Mouse (Mus musculus) midbrain, embryonic 16.5 days (tissue): ENCODE measurements at regions not wholly inside any gene's neighbourhood (a gene's known extent, or its start where the extent isn't known, plus 50 kb on each side); places are given as distances from the start of the nearest gene placed in this dataset.

Experiments used
- ATAC-seq: fragments of 200-750 bp; cut with Nextera tagmentation; 2 replicates; pipeline ENCODE4 v1.8.0; 2017; ENCODE audit warnings: moderate TSS enrichment
- H3K27ac ChIP-seq: fragments of 300-500 bp; sonication (generic); 2 replicates; pipeline ENCODE4 v1.5.1; 2014; ENCODE audit warnings: mild to moderate bottlenecking, low read length, mixed read lengths
- H3K27me3 ChIP-seq: fragments of 300-500 bp; sonication (generic); 2 replicates; pipeline ENCODE4 v1.6.1; 2014; ENCODE audit warnings: low read depth, low read length, mixed read lengths; ENCODE audit not compliant: control insufficient read depth, insufficient read depth
- H3K36me3 ChIP-seq: fragments of 300-500 bp; sonication (generic); 2 replicates; pipeline ENCODE4 v1.6.1; 2014; ENCODE audit warnings: mild to moderate bottlenecking, low read length, moderate library complexity, mixed read lengths; ENCODE audit not compliant: control insufficient read depth, insufficient read depth
- H3K4me1 ChIP-seq: fragments of 300-500 bp; sonication (generic); 2 replicates; pipeline ENCODE4 v1.6.1; 2014; ENCODE audit warnings: mild to moderate bottlenecking, low read length, mixed read lengths; ENCODE audit not compliant: control insufficient read depth, insufficient read depth
- H3K4me2 ChIP-seq: fragments of 300-500 bp; sonication (generic); 2 replicates; pipeline ENCODE4 v1.6.1; 2014; ENCODE audit warnings: mild to moderate bottlenecking, low read length, mixed read lengths
- H3K4me3 ChIP-seq: fragments of 300-500 bp; sonication (generic); 2 replicates; pipeline ENCODE4 v1.5.1; 2014; ENCODE audit warnings: low read depth, mild to moderate bottlenecking, low read length, moderate library complexity, mixed read lengths
- H3K9ac ChIP-seq: fragments of 300-500 bp; sonication (generic); 2 replicates; pipeline ENCODE4 v1.6.1; 2014; ENCODE audit warnings: low read depth, low read length, mixed read lengths
- H3K9me3 ChIP-seq: fragments of 300-500 bp; sonication (generic); replicated peaks from 2 replicates; pipeline ENCODE4 v1.6.1; 2014; ENCODE audit warnings: mild to moderate bottlenecking, low read length, mixed read lengths; ENCODE audit not compliant: control insufficient read depth, poor library complexity, severe bottlenecking
- WGBS: fragments of 180-500 bp; shearing (Covaris S2); extraction: QIAGEN DNeasy Blood & Tissue Kit; methylation state at CpG from one replicate; pipeline ENCODE4 v1.1.7; 2014; 5-methylcytosine and 5-hydroxymethylcytosine counted together

- Histone ChIP-seq H3K4me2 (no peak overlapping the region), H3K4me1 (no peaks in the 10 kb centered on the region), H3K9ac (no peak overlapping the region), H3K4me3 (no peak overlapping the region), H3K27me3 (no peaks in the 10 kb centered on the region), H3K9me3 (no peaks in the 10 kb centered on the region), H3K36me3 (no peaks in the 10 kb centered on the region), H3K27ac (no peak overlapping the region)
- 83% methylated on average over 8 of the region's 8 CpGs for WGBS
- no peak for ATAC-seq
Observed at GRCm38 (mm10) chr3:147287503-147287902, 435.3 kb downstream of the Ttll7 start.

DNA sequence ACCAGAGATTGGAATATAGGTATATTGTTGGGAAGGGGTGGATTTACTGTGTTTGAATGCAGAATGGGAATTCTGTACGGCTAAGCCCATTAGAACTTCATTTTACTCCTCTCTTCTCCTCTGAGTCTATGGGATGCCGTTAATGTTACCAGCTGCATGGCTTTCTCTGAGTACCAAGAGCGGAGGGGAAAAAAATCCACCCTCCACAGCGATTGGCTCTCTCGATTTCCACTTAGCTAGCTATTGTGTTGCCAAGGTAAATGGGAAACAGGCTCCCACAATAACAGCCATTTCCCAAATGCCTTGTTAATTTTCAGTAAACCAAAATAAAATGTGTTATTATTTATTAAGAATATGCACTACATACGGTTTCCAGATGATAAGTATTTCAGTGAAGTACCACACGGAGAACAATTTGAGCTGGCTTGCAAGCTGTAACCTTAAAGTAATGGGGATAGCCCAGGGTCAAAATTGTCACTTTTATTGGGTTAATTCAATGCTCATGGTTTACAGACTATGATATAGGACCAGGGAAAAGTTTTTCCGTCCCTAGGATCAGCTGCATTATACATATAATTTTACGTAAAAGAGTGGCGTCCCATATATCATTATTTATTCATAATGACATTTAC, 439.6 kb downstream of the Ttll7 start:
- Histone ChIP-seq H3K27me3 (no peaks in the 10 kb centered on the region), H3K4me1 (no peaks in the 10 kb centered on the region), H3K36me3 (no peaks in the 10 kb centered on the region), H3K9ac (no peak overlapping the region), H3K9me3 (no peaks in the 10 kb centered on the region), H3K4me2 (no peak overlapping the region), H3K4me3 (no peak overlapping the region), H3K27ac (no peak overlapping the region)
- 87% methylated on average over 10 of the region's 10 CpGs for WGBS
- ATAC-seq = no peak

- Histone ChIP-seq H3K9ac (no peak overlapping the region), H3K27me3 (no peaks in the 10 kb centered on the region), H3K4me2 (no peak overlapping the region), H3K36me3 (no peaks in the 10 kb centered on the region), H3K4me1 (peaks cover 5% of the 10 kb centered on the region; the same call in 1 of the 2 replicates), H3K9me3 (no peaks in the 10 kb centered on the region), H3K4me3 (no peak overlapping the region), H3K27ac (no peak overlapping the region)
- no peak for ATAC-seq
- WGBS = 6% methylated on average over 9 of the region's 9 CpGs
Observed at GRCm38 (mm10) chr3:147298065-147298464, 445.9 kb downstream of the Ttll7 start.

DNA sequence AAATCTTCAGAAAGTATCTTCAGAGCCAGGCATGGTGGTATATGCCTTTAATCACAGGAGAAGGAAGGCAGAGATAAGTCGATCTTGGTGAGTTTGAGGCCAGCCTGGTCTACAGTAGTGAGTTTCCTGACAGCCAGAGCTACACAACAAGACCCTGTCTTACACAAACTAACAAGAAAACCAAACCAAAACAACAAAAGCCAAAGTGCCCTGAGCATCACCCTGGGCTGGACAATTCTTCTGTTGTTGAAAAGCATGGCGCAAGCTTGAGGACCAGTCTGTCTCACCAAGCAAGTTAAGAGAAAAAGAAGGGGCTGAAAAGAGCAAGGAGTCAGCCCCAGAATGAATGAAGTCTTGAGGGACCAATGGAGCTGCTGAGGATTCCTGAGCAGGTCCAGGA, 473.4 kb downstream of the Ttll7 start:
- Histone ChIP-seq H3K4me3 (no peak overlapping the region), H3K4me2 (no peak overlapping the region), H3K36me3 (no peaks in the 10 kb centered on the region), H3K4me1 (no peaks in the 10 kb centered on the region), H3K27me3 (no peaks in the 10 kb centered on the region), H3K27ac (no peak overlapping the region), H3K9ac (no peak overlapping the region), H3K9me3 (no peaks in the 10 kb centered on the region)
- 92% methylated on average over 2 of the region's 2 CpGs for WGBS
- ATAC-seq = no peak

GRCm38 (mm10) chr3:147334301-147334700, 482.1 kb downstream of the Ttll7 start:
- WGBS = 71% methylated on average over 6 of the region's 6 CpGs
- Histone ChIP-seq H3K36me3 (no peaks in the 10 kb centered on the region), H3K4me3 (no peak overlapping the region)

GRCm38 (mm10) chr3:147335286-147335685, 483.1 kb downstream of the Ttll7 start:
- Histone ChIP-seq H3K36me3 (no peaks in the 10 kb centered on the region), H3K9me3 (no peaks in the 10 kb centered on the region), H3K4me1 (0 out of 2 replicates have a peak, but pooled peaks cover 2% of the 10 kb centered on the region), H3K4me3 (no peak overlapping the region), H3K27ac (no peak overlapping the region), H3K4me2 (no peak overlapping the region), H3K9ac (no peak overlapping the region), H3K27me3 (no peaks in the 10 kb centered on the region)
- no peak for ATAC-seq
- 61% methylated on average over 7 of the region's 7 CpGs for WGBS

More at GRCm38 (mm10) chr3:147334301-147334700, 482.1 kb downstream of the Ttll7 start:
- no peaks in the 10 kb centered on the region for H3K9me3 ChIP-seq
- 0 out of 2 replicates have a peak, but pooled peaks cover under 1% of the 10 kb centered on the region for H3K4me1 ChIP-seq
- H3K9ac ChIP-seq = no peak overlapping the region
- ATAC-seq = no peak
- H3K27ac ChIP-seq = no peak overlapping the region
- H3K27me3 ChIP-seq = no peaks in the 10 kb centered on the region
- H3K4me2 ChIP-seq = no peak overlapping the region

GRCm38 (mm10) chr3:147339427-147339826, 487.3 kb downstream of the Ttll7 start:
- Histone ChIP-seq H3K27me3 (no peaks in the 10 kb centered on the region), H3K9ac (no peak overlapping the region), H3K4me3 (no peak overlapping the region), H3K4me2 (no peak overlapping the region), H3K9me3 (no peaks in the 10 kb centered on the region), H3K36me3 (no peaks in the 10 kb centered on the region), H3K27ac (no peak overlapping the region), H3K4me1 (0 out of 2 replicates have a peak, but pooled peaks cover 2% of the 10 kb centered on the region)
- 64% methylated on average over 2 of the region's 2 CpGs for WGBS
- ATAC-seq = no peak

DNA sequence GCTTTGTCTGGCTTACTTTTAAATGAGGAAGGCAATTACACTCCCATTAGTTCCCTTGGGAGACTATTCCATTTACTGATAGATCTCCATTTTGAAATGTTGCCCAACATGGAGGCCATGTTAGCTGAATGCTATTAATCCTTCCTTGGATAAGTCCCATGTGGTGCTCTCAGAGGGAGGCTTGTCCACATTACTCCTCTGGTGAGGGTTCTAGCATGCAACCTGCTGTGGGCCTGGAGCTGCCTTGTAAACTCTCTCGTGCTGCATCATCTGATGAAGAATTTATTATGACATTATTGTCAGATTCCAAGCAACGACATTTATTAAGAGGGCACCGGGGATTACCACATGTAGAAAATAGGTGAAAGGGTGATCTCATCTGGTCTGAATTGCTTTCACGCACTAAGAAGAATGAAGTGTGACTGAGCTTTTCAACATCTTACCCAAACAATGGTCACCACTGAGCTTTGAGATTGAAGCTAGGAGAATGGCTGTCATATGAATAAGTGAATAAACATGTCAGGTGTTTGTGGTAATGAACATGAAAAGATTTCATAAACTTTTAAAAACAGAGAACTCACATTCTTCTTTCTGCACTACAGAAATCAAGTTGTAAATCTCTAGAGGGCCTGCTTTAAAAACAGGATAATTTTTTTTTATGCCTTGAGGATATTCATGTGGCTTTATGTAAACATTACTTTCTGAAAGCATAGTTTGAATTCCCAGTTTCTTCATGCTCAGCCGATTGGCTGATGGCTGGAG, 495.3 kb downstream of the Ttll7 start:
- no peak for ATAC-seq
- H3K36me3 ChIP-seq = no peaks in the 10 kb centered on the region
- H3K27me3 ChIP-seq = no peaks in the 10 kb centered on the region
- H3K9me3 ChIP-seq = no peaks in the 10 kb centered on the region
- H3K27ac ChIP-seq = no peak overlapping the region
- H3K4me1 ChIP-seq = no peaks in the 10 kb centered on the region
- H3K9ac ChIP-seq = no peak overlapping the region
- H3K4me3 ChIP-seq = no peak overlapping the region
- no peak overlapping the region for H3K4me2 ChIP-seq
- 41% methylated on average over 5 of the region's 5 CpGs for WGBS

DNA sequence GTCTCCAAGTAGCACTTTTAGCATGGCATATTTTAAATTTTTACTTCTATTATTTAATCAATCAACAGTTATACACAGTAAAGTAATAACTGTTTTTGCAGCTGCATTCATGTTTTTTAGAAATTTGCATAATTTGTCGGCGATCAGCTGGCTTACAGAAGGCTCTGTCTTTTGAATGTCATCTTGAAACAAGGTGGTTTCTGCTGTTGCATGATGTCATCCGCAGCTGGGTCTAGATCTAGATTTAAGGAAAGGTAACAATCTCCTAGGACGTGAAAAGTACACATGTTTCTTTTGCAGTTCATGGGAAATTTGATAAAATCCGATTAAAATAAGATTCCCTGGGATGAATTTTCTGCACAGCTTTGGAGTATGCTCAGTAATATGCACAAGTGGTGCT, 534.9 kb downstream of the Ttll7 start:
- Histone ChIP-seq H3K4me1 (no peaks in the 10 kb centered on the region), H3K27ac (no peak overlapping the region), H3K4me3 (no peak overlapping the region), H3K27me3 (no peaks in the 10 kb centered on the region), H3K9me3 (no peaks in the 10 kb centered on the region), H3K4me2 (no peak overlapping the region), H3K36me3 (no peaks in the 10 kb centered on the region), H3K9ac (no peak overlapping the region)
- no peak for ATAC-seq
- 92% methylated on average over 5 of the region's 5 CpGs for WGBS
